Mouse (Mus musculus) bone marrow, adult 2 months (tissue): ENCODE measurements at regions not wholly inside any gene's neighbourhood (a gene's known extent, or its start where the extent isn't known, plus 50 kb on each side); places are given as distances from the start of the nearest gene placed in this dataset.

Experiments
- H3K27ac ChIP-seq: fragments of 200-500 bp; 2 replicates; pipeline ENCODE4 v1.5.1; 2012; ENCODE audit warnings: low read depth, mild to moderate bottlenecking, control low read depth, inconsistent platforms, low read length; ENCODE audit not compliant: control insufficient read depth, poor library complexity, insufficient read depth
- H3K4me1 ChIP-seq: fragments of 200-500 bp; 2 replicates; pipeline ENCODE4 v1.6.1; 2011; ENCODE audit warnings: low read length; ENCODE audit not compliant: control insufficient read depth, insufficient read depth
- H3K4me3 ChIP-seq: fragments of 200-500 bp; replicated peaks from 2 replicates; pipeline ENCODE3; 2011; ENCODE audit warnings: mild to moderate bottlenecking, low read depth, low read length, control low read depth; ENCODE audit not compliant: control insufficient read depth
- CTCF ChIP-seq: fragments of 200-500 bp; IDR thresholded peaks from 2 replicates; pipeline ENCODE4 v1.5.1; 2011; ENCODE audit warnings: low read length, control low read depth; ENCODE audit not compliant: control insufficient read depth, insufficient read depth
- POLR2A ChIP-seq: fragments of 200-500 bp; IDR thresholded peaks from 2 replicates; pipeline ENCODE4 v1.6.1; 2011; ENCODE audit warnings: low read depth, mild to moderate bottlenecking, control low read depth, low read length, borderline replicate concordance; ENCODE audit not compliant: control insufficient read depth
- WGBS: fragments of 180-500 bp; shearing (Covaris S2); methylation state at CpG from one replicate; pipeline ENCODE4 v1.1.7; 2018; 5-methylcytosine and 5-hydroxymethylcytosine counted together

DNA sequence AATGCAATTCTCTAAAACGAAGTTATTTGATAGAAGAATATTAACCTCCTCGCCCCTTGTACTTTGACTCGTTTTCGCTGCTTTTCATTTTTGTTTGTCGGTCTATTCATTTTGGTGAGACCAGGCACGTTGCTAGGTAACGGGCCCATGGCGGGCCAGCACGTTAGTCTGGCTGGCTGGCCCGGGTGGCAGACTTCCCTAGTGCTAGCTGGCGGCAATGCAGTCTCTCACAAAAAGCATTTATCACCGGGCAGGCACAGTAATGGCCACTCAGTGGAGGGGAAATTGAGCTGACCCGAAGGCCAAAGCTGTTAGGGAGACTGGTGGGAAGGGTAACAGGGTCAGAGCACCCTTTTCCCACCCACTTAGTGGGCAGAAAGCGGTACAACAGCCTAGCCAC, 163.7 kb downstream of the Gm12689 start:
- WGBS = 23% methylated on average over 14 of the region's 14 CpGs
- no peak overlapping the region for H3K4me3 ChIP-seq
- TF ChIP-seq POLR2A (no peak), CTCF (no peak)
- no peaks in the 10 kb centered on the region for H3K4me1 ChIP-seq
- no peak overlapping the region for H3K27ac ChIP-seq

DNA sequence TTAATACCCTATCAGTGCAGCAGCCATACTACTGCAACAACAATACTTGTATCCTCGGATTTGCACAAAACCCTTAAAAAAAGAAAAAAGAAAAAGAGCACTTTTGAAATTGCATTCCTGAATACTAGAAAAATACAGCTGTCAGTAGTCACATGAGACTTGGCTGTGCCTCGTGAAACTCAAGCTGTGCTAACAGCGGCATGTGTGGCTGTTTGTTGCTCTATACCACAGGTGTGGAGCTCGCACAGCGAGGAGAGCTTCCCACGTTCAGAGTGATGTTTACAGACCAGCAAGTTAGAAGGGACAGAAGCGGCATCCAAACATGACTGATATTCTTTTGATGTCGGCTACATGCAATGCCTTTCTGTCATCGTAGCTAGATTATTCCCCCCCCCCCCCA, 169.8 kb downstream of the Gm12689 start:
- Histone ChIP-seq H3K27ac (no peak overlapping the region), H3K4me3 (no peak overlapping the region), H3K4me1 (no peaks in the 10 kb centered on the region)
- 80% methylated on average over 9 of the region's 9 CpGs for WGBS
- no peak for TF ChIP-seq POLR2A
- TF ChIP-seq CTCF = no peak

DNA sequence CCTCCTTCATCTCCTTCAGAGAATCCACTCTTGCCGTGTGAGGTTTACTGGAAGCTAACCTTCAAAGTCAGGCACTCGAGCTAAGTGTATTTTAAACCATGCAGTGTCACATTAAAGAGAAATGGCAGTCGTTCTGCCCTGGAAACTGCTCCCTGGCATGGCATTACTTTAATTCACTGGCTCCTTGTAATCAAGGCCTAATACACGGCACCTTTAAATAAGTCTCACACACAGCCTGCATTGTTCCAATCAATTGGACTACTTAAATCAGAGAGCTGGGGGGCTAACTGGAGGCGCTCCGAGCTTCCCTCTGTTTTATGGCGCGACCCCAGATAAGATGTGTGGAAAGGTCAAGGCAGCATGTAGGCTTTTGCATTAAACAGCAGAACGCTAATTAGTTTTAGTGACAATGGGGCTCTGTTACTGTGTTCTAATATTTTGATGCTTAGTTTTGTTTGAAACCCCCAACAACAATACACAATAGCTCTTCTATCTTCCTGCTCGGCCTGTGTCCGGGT, 180.1 kb downstream of the Gm12689 start:
- WGBS = 74% methylated on average over 11 of the region's 11 CpGs
- Histone ChIP-seq H3K4me3 (no peak overlapping the region), H3K4me1 (no peaks in the 10 kb centered on the region), H3K27ac (no peak overlapping the region)
- TF ChIP-seq POLR2A (no peak), CTCF (no peak)

DNA sequence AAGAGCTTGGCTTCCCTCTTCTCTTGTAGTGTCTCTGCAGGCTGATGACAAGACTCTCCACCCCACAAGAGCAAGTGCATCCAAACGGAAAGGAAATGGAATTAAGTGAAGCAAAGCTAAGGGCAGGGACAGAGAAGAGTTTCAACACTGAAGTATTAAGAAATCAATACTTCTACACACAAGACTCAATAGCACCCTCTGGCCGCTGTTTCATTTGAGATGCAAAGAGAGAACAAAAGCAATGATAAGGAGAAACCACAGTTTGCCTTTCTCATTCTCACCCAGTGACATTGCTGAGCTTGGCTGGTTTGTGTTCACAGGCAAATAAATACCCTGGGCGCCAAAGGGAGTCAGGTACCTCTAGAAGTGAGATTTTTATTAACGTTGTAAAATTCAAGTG, 171.8 kb upstream of the Foxd3 start:
- no peaks in the 10 kb centered on the region for H3K4me1 ChIP-seq
- no peak overlapping the region for H3K27ac ChIP-seq
- TF ChIP-seq POLR2A = no peak
- TF ChIP-seq CTCF = no peak
- no peak overlapping the region for H3K4me3 ChIP-seq
- 57% methylated on average over 4 of the region's 4 CpGs for WGBS

DNA sequence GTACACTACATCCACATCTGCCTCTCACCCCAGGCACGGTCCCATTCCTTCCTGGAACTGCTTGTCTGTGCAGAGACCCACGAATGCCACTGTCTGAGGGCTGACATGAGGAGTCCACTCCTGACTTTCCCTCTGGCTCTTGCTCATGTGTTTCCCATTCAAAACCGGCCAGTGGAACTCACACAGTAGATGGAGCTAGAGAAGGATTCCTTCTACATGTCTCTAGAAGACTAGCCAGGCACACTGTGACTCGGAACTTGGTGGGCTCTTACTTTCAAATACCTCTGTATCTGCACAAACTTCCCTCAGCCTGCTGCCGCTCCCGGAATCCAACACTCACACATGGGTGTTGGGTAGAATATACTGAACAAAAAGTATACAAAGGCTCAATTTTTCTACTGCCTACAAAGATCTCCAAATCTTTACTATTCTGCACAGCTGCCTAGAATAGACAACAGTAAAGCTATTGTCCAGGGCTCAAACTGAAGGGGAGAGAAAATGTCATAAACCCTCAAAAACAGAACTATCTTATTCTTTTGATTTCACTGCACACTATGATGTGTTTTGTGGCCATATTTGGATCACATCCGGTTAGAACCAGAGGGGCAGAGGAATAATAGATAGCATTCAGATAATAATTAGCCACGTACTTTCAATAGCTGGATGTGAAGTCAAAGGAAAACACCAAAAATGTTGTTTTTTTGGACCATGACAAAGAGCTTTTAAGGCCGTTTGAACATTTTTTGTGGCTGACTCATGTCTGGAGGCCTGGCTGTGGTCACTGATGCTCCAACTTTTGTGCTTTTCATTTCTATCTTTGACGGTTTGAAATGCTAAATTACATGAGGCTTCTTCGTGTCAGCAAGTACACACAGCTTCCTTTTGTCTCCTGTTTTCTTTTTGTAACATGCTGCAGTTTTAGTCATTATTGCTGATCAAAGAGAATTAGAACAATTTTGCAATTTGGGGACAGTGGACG, 164.3 kb upstream of the Foxd3 start:
- Histone ChIP-seq H3K4me3 (no peak overlapping the region), H3K4me1 (no peaks in the 10 kb centered on the region), H3K27ac (no peak overlapping the region)
- WGBS = 63% methylated on average over 12 of the region's 12 CpGs
- TF ChIP-seq POLR2A (no peak), CTCF (no peak)

DNA sequence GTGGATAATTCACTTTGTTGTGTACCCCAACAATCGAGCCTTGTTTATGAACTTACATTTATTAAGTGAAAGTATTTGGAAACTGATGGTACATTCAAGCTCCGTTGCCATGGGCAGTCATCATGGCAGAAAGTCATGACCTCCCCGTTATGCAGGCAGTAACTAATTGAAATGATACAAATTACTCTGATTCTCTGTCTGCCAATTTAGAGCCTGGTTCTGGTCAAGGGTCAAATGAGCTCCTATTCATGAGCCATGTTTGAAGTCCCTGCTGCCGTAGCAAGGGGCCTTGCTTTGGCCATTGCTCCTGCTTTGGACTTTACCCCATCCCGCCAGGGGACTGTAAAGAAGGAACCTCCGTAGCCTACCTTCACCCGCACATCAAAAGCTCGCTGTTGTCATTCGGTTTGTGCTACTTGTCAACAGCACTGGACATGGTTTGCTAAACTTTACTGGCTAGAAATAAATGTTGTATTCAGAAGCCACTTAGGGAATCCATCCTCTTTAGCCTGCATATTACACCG, 152.8 kb upstream of the Foxd3 start:
- Histone ChIP-seq H3K27ac (no peak overlapping the region), H3K4me3 (no peak overlapping the region), H3K4me1 (no peaks in the 10 kb centered on the region)
- WGBS = 79% methylated on average over 10 of the region's 10 CpGs
- TF ChIP-seq CTCF = no peak
- TF ChIP-seq POLR2A = no peak

DNA sequence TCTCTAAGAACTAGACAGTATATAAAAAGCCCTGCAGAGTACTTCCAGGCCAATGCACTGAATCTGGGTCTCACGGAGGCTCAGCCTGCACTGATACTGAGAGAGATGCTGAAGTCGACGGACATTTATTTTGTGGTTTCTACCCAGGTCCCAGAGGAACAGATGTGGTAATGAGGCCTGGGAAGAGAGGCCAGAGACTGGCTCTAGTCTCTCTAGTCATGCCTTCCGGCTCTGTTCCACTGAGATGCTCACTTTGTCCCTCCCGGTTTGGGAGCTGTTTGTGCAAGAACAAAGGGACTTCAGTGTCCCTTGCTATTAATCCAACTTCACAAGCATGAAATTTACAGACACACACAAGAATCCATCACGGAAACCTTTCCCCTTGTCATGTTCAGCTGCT, 144.1 kb upstream of the Foxd3 start:
- 73% methylated on average over 6 of the region's 6 CpGs for WGBS
- no peaks in the 10 kb centered on the region for H3K4me1 ChIP-seq
- TF ChIP-seq POLR2A (no peak), CTCF (no peak)
- H3K27ac ChIP-seq = no peak overlapping the region
- H3K4me3 ChIP-seq = no peak overlapping the region

DNA sequence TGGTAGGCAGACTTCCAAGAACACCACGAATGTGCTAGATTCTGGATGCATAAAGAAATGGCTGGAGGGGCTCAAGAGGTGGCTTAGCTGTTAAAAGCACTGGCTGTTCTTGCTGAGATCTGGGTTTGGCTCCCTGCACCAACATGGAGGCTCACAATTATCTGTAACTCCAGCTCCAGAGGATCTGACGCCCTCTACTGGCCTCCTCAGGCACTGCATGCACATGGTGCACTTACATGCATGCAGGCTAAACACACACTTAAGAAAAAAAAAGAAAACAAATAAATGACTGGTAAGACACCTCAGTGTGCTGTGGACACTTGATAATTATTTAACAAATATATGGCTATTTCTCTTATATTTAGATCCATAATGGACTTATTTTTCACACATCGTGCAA, 139.2 kb upstream of the Foxd3 start:
- TF ChIP-seq POLR2A (no peak), CTCF (peak; percentile 26; the same call in 1 of the 2 replicates)
- WGBS = 66% methylated on average over 3 of the region's 3 CpGs
- Histone ChIP-seq H3K4me3 (no peak overlapping the region), H3K4me1 (no peaks in the 10 kb centered on the region), H3K27ac (no peak overlapping the region)

DNA sequence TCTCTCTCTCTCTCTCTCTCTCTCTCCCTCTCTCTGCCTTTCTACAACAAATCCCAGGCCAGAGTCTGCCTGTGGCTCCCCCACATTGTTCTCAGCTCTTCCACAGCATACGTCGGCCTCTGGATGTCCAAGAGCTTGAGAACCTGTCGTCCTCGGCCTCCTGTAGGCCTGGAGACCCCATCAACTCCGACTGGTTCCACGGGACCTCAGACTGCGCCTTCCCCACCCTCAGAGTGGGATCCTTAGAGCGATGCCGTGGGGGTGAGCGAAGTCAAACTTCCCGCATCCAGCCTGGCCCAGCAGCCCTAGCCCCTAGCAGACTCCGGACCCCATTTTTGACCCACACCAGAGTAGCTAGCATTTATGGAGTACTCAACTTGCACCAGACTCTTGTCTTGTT, 128.7 kb upstream of the Foxd3 start:
- WGBS = 82% methylated on average over 12 of the region's 12 CpGs
- H3K4me3 ChIP-seq = no peak overlapping the region
- H3K4me1 ChIP-seq = no peaks in the 10 kb centered on the region
- TF ChIP-seq POLR2A = no peak
- no peak for TF ChIP-seq CTCF
- H3K27ac ChIP-seq = no peak overlapping the region
